Mouse (Mus musculus): ENCODE data around the gene Npepps.
"Not testable (repeated sequence)": the region's sequence is repeated elsewhere in the genome, so short reads cannot be mapped to it uniquely, and the experiment has no call there.

Npepps gene

GRCm38 (mm10) chr11:97296542-97296941 lies 16.1 kb upstream of the Npepps start:
- in situ Hi-C loops (cut with MboI, MseI): no loop called here

GRCm38 (mm10) chr11:97292731-97293130 lies 12.3 kb upstream of the Npepps start:
- in situ Hi-C loops (cut with MboI, MseI): no loop called here

GRCm38 (mm10) chr11:97289276-97290230 lies 9.1 kb upstream of the Npepps start:
- in situ Hi-C loops (cut with MboI, MseI): no loop called here

GRCm38 (mm10) chr11:97287643-97288042 lies 7.2 kb upstream of the Npepps start:
- in situ Hi-C loops (cut with MboI, MseI): no loop called here

GRCm38 (mm10) chr11:97286973-97287372 lies 6.5 kb upstream of the Npepps start:
- in situ Hi-C loops (cut with MboI, MseI): no loop called here

- in situ Hi-C loops (cut with MboI, MseI): no loop called here
These were observed 5.7 kb upstream of the Npepps start for GRCm38 (mm10) chr11:97285852-97286775.

GRCm38 (mm10) chr11:97284854-97285253 lies 4.4 kb upstream of the Npepps start:
- in situ Hi-C loops (cut with MboI, MseI): no loop called here

- in situ Hi-C loops (cut with MboI, MseI): no loop called here
These were observed 1.7 kb upstream of the Npepps start for GRCm38 (mm10) chr11:97282179-97282578.

GRCm38 (mm10) chr11:97279405-97280215 lies 828 bp downstream of the Npepps start:
- in situ Hi-C loops (cut with MboI, MseI): loop anchor here (5.0 kb wide), 1 partner anchor 33 kb away; no protein-coding TSS in a partner anchor

GRCm38 (mm10) chr11:97279040-97279404 lies 1.4 kb downstream of the Npepps start:
- in situ Hi-C loops (cut with MboI, MseI): loop anchor here (5.0 kb wide), 1 partner anchor 33 kb away; no protein-coding TSS in a partner anchor

GRCm38 (mm10) chr11:97278456-97278855 lies 2.0 kb downstream of the Npepps start:
- in situ Hi-C loops (cut with MboI, MseI): loop anchor here (5.0 kb wide), 1 partner anchor 34 kb away; no protein-coding TSS in a partner anchor

GRCm38 (mm10) chr11:97277166-97277565 lies 3.3 kb downstream of the Npepps start:
- in situ Hi-C loops (cut with MboI, MseI): loop anchor here (5.0 kb wide), 1 partner anchor 35 kb away; no protein-coding TSS in a partner anchor

GRCm38 (mm10) chr11:97276019-97276418 lies 4.4 kb downstream of the Npepps start:
- in situ Hi-C loops (cut with MboI, MseI): loop anchor here (5.0 kb wide), 1 partner anchor 36 kb away; no protein-coding TSS in a partner anchor

- in situ Hi-C loops (cut with MboI, MseI): loop anchor here (5.0 kb wide), 1 partner anchor 37 kb away; no protein-coding TSS in a partner anchor
These were observed 5.1 kb downstream of the Npepps start for GRCm38 (mm10) chr11:97275349-97275748.

- in situ Hi-C loops (cut with MboI, MseI): loop anchor here (5.0 kb wide), 1 partner anchor 37 kb away; no protein-coding TSS in a partner anchor
These were observed 5.5 kb downstream of the Npepps start for GRCm38 (mm10) chr11:97274947-97275346.

GRCm38 (mm10) chr11:97273613-97274012 lies 6.8 kb downstream of the Npepps start:
- in situ Hi-C loops (cut with MboI, MseI): no loop called here

- in situ Hi-C loops (cut with MboI, MseI): no loop called here
These were observed 7.6 kb downstream of the Npepps start for GRCm38 (mm10) chr11:97272835-97273234.

GRCm38 (mm10) chr11:97270004-97270403 lies 10.4 kb downstream of the Npepps start:
- in situ Hi-C loops (cut with MboI, MseI): not testable (repeated sequence)

- in situ Hi-C loops (cut with MboI, MseI): not testable (repeated sequence)
These were observed 13.9 kb downstream of the Npepps start for GRCm38 (mm10) chr11:97266544-97266943.

- in situ Hi-C loops (cut with MboI, MseI): loop anchor here (5.0 kb wide), 1 partner anchor 37 kb away; no protein-coding TSS in a partner anchor
These were observed 30.8 kb downstream of the Npepps start for GRCm38 (mm10) chr11:97249649-97250048.
